Mouse (Mus musculus): ENCODE results near the gene Hoxd10. TPM values are rescaled to one million over a fixed set of nuclear protein-coding genes. Genes with fewer than 3 reads are reported as not detected.

Hoxd10 gene
- polyA plus RNA-seq, 2 experiments from 2014 or later = not detected

- no peak for ATAC-seq
Observed at GRCm38 (mm10) chr2:74732513-74733316, 41.0 kb downstream of the Hoxd10 start.

- no peak for ATAC-seq
Observed at GRCm38 (mm10) chr2:74733317-74733661, 41.6 kb downstream of the Hoxd10 start.

GRCm38 (mm10) chr2:74733765-74734164 is 42.0 kb downstream of the Hoxd10 start:
- no peak for ATAC-seq

- no peak for ATAC-seq
Observed at GRCm38 (mm10) chr2:74734451-74734850, 42.7 kb downstream of the Hoxd10 start.

- ATAC-seq = no peak
Observed at GRCm38 (mm10) chr2:74734996-74735811, 43.5 kb downstream of the Hoxd10 start.

- no peak for ATAC-seq
Observed at GRCm38 (mm10) chr2:74735851-74736687, 44.3 kb downstream of the Hoxd10 start.

- no peak for ATAC-seq
Observed at GRCm38 (mm10) chr2:74736688-74737577, 45.2 kb downstream of the Hoxd10 start.

GRCm38 (mm10) chr2:74737578-74738070 is 45.9 kb downstream of the Hoxd10 start:
- no peak for ATAC-seq

- no peak for ATAC-seq
Observed at GRCm38 (mm10) chr2:74738623-74739475, 47.1 kb downstream of the Hoxd10 start.

- no peak for ATAC-seq
Observed at GRCm38 (mm10) chr2:74739476-74739800, 47.7 kb downstream of the Hoxd10 start.

GRCm38 (mm10) chr2:74739869-74740268 is 48.1 kb downstream of the Hoxd10 start:
- no peak for ATAC-seq

- ATAC-seq = no peak
Observed at GRCm38 (mm10) chr2:74740311-74741091, 48.8 kb downstream of the Hoxd10 start.

GRCm38 (mm10) chr2:74741252-74741978 is 49.7 kb downstream of the Hoxd10 start:
- ATAC-seq = no peak

- ATAC-seq = no peak
Observed at GRCm38 (mm10) chr2:74741979-74742277, 50.2 kb downstream of the Hoxd10 start.

Other genes starting within 250 kb of the Hoxd10 start
- 10 to 100 TPM; 29.4 to 32.2 TPM for gene Lnpk, start 112.5 kb upstream of the Hoxd10 start, polyA plus RNA-seq (2017; shearing (Covaris generic))
- not detected for gene Evx2, start 32.4 kb upstream of the Hoxd10 start, polyA plus RNA-seq (2017; shearing (Covaris generic))
- gene Hoxd13, start 23.6 kb upstream of the Hoxd10 start, polyA plus RNA-seq (2017; shearing (Covaris generic)) = not detected
- gene Hoxd12, start 16.9 kb upstream of the Hoxd10 start, polyA plus RNA-seq (2017; shearing (Covaris generic)) = not detected
- not detected for gene Hoxd11, start 12.4 kb upstream of the Hoxd10 start, polyA plus RNA-seq (2017; shearing (Covaris generic))
- not detected for gene Hoxd9, start 5.8 kb downstream of the Hoxd10 start, polyA plus RNA-seq (2017; shearing (Covaris generic))
- not detected for gene Hoxd8, start 12.7 kb downstream of the Hoxd10 start, polyA plus RNA-seq (2017; shearing (Covaris generic))
- not detected for gene Hoxd3, start 20.0 kb downstream of the Hoxd10 start, polyA plus RNA-seq (2017; shearing (Covaris generic))
- not detected for gene Hoxd4, start 20.0 kb downstream of the Hoxd10 start, polyA plus RNA-seq (2017; shearing (Covaris generic))
- gene Gm28230, start 34.8 kb downstream of the Hoxd10 start, polyA plus RNA-seq (2017; shearing (Covaris generic)) = not detected
- gene Hoxd1, start 71.1 kb downstream of the Hoxd10 start, polyA plus RNA-seq (2017; shearing (Covaris generic)) = not detected
- gene Mtx2, start 133.9 kb downstream of the Hoxd10 start, polyA plus RNA-seq (2017; shearing (Covaris generic)) = 10 to 100 TPM; 18.8 to 25.3 TPM